Mouse (Mus musculus) thymus, adult 2 months (tissue): ENCODE measurements around the gene Lgmn.

Experiments used
- CTCF ChIP-seq: fragments of 200-500 bp; IDR thresholded peaks from 2 replicates; pipeline ENCODE4 v1.5.1; 2012; ENCODE audit warnings: mild to moderate bottlenecking, control low read depth, low read length, moderate library complexity, borderline replicate concordance; ENCODE audit not compliant: control insufficient read depth, poor library complexity, insufficient read depth; ENCODE audit errors: extremely low read depth
- POLR2A ChIP-seq: fragments of 200-500 bp; IDR thresholded peaks from 2 replicates; pipeline ENCODE4 v1.6.1; 2012; ENCODE audit warnings: mild to moderate bottlenecking, low read length, control low read depth, moderate library complexity; ENCODE audit not compliant: control insufficient read depth, poor library complexity, insufficient read depth; ENCODE audit errors: extremely low read depth

- TF ChIP-seq CTCF (no peak), POLR2A (no peak)
Measured at GRCm38 (mm10) chr12:102443676-102444075, 4.1 kb upstream of the Lgmn start.
